Mouse (Mus musculus): ENCODE data around the gene Morf4l1. TPM values are rescaled to one million over a fixed set of nuclear protein-coding genes. Genes with fewer than 3 reads are reported as not detected.
A peak's percentile ranks its signal among the peaks of the same experiment; 100 is the strongest.

The Morf4l1 gene
- 527 and 556 TPM in 2 replicates for polyA plus RNA-seq (2014; fragmentation: Nextera tagmentation; extraction: Ambion mirVana)

GRCm38 (mm10) chr9:90114567-90115307 lies at the start of gene Morf4l1:
TSS of gene Morf4l1 (minus strand) at chr9:90114774.
- DNase-seq (ENCODE audit: low spot score), result peak; percentile 98

DNA sequence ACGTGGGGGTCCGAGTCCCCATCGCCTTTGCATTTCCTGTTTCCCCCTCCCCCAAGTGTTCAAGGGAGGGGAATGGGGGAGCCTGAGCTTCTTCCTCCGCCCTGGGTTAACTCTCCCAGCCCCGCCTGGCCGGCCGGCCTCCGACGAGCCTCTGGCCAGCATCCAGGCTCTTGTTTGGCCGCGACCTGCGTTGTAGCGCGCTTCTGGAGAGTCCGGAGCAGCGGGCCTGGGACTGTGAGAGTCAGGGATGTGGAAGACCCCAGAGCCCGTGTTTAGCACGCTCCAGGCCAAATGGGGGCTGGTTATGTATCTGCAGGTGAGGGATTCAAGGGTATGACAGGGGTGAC lies 49.1 kb upstream of the Morf4l1 start:
- Histone ChIP-seq H3K36me3 (replicated peaks; ENCODE audit: control insufficient read depth, insufficient read depth, low read depth, low read length) (no peaks in the 10 kb centered on the region), H3K9ac (replicated peaks; ENCODE audit: low read length) (peak overlapping the region; percentile 81), H3K27me3 (ENCODE audit: control insufficient read depth, insufficient read depth, low read length) (no peaks in the 10 kb centered on the region), H3K27ac (replicated peaks; ENCODE audit: low read depth, low read length) (peak overlapping the region; percentile 38; the same call in 1 of the 2 replicates), H3K9me3 (replicated peaks; ENCODE audit: control insufficient read depth, low read length) (no peaks in the 10 kb centered on the region), H3K4me3 (ENCODE audit: low read depth, low read length) (peak overlapping the region; percentile 68), H3K4me2 (ENCODE audit: low read depth, low read length) (peak overlapping the region; percentile 94), H3K4me1 (ENCODE audit: control insufficient read depth, insufficient read depth, low read length) (no peaks in the 10 kb centered on the region)
- ATAC-seq (replicated peaks; ENCODE audit: insufficient number of reproducible peaks, low FRiP score, low TSS enrichment, low read depth) (peak; percentile 40), DNase-seq (ENCODE audit: low spot score) (peak; percentile 62)
- WGBS, result under 1% methylated on average over 18 of the region's 18 CpGs

More at GRCm38 (mm10) chr9:90114567-90115307, at the start of gene Morf4l1:
- Histone ChIP-seq H3K4me1 (ENCODE audit: control insufficient read depth, insufficient read depth, low read length) (no peaks in the 10 kb centered on the region), H3K9ac (replicated peaks; ENCODE audit: low read length) (peak within 1 kb of the TSS; percentile 98), H3K36me3 (replicated peaks; ENCODE audit: control insufficient read depth, insufficient read depth, low read depth, low read length) (no peaks in the 10 kb centered on the region), H3K9me3 (replicated peaks; ENCODE audit: control insufficient read depth, low read length) (no peaks in the 10 kb centered on the region), H3K27ac (replicated peaks; ENCODE audit: low read depth, low read length) (peak within 1 kb of the TSS; percentile 97), H3K4me3 (ENCODE audit: low read depth, low read length) (peak within 1 kb of the TSS; percentile 94), H3K4me2 (ENCODE audit: low read depth, low read length) (peak within 1 kb of the TSS; percentile 72), H3K27me3 (ENCODE audit: control insufficient read depth, insufficient read depth, low read length) (no peaks in the 10 kb centered on the region)
- WGBS, result 1% methylated on average over 36 of the region's 40 CpGs
- ATAC-seq (replicated peaks; ENCODE audit: insufficient number of reproducible peaks, low FRiP score, low TSS enrichment, low read depth), result peak; percentile 99

DNA sequence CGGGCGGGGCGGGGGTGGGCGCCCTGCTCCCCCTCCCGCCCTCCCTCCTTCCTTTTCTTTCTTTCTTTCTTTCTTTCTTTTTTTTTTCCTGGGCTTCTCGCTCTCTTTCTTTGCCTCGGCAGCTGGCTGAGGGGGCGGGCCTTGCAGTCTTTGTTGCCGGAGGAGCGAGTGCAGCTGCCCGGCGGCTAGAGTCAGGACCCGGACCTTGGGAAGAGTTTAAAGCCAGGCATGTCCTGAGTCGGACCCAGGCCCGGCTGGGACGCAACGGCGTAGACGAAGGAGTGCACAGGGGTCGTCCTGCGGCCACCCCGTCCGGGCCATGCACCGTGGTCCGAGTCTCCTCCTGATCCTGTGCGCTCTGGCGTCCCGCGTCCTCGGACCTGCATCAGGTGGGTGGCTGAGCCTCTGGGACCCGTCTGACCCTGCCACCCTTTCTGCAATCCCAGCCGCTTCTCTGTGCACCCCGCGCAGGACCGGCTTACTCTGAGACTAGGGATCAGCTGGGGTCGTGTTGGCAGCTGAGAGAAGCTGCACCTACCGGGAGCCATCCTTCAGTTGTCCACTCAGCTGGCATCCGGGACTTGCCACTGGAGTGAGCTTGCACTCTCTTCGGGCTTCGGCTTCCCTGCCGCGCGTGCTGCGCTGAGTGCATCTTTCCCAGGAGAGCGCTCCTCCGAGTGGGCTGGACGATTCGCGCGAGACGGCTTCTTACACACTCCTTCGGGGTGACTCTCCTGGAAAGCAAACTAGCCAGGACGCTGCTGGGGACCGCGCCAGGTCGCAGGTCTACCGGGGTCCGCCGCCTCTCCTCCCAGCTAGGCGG lies 48.6 kb upstream of the Morf4l1 start, which contains the start of gene Adamts7:
TSS of gene Adamts7 (plus strand) at position 144 of the 823 bp plus-strand sequence.
- WGBS, result under 1% methylated on average over 54 of the region's 60 CpGs
- H3K27ac ChIP-seq (replicated peaks; ENCODE audit: low read depth, low read length), result peak within 1 kb of the TSS; percentile 38; the same call in 1 of the 2 replicates

GRCm38 (mm10) chr9:90162243-90162925 lies 47.8 kb upstream of the Morf4l1 start:
- Histone ChIP-seq H3K4me1 (ENCODE audit: control insufficient read depth, insufficient read depth, low read length) (no peaks in the 10 kb centered on the region), H3K27ac (replicated peaks; ENCODE audit: low read depth, low read length) (peak overlapping the region; percentile 38; the same call in 1 of the 2 replicates), H3K4me3 (ENCODE audit: low read depth, low read length) (peak overlapping the region; percentile 68), H3K9me3 (replicated peaks; ENCODE audit: control insufficient read depth, low read length) (no peaks in the 10 kb centered on the region), H3K36me3 (replicated peaks; ENCODE audit: control insufficient read depth, insufficient read depth, low read depth, low read length) (no peaks in the 10 kb centered on the region), H3K4me2 (ENCODE audit: low read depth, low read length) (peak overlapping the region; percentile 94), H3K9ac (replicated peaks; ENCODE audit: low read length) (peak overlapping the region; percentile 81), H3K27me3 (ENCODE audit: control insufficient read depth, insufficient read depth, low read length) (no peaks in the 10 kb centered on the region)
- ATAC-seq (replicated peaks; ENCODE audit: insufficient number of reproducible peaks, low FRiP score, low TSS enrichment, low read depth), result peak; percentile 84
- 13% methylated on average over 18 of the region's 29 CpGs for WGBS
- DNase-seq (ENCODE audit: low spot score), result peak; percentile 78

More for the DNA sequence above, 48.6 kb upstream of the Morf4l1 start, which contains the start of gene Adamts7:
- Histone ChIP-seq H3K4me1 (ENCODE audit: control insufficient read depth, insufficient read depth, low read length) (no peaks in the 10 kb centered on the region), H3K4me3 (ENCODE audit: low read depth, low read length) (peak within 1 kb of the TSS; percentile 68), H3K36me3 (replicated peaks; ENCODE audit: control insufficient read depth, insufficient read depth, low read depth, low read length) (no peaks in the 10 kb centered on the region), H3K9me3 (replicated peaks; ENCODE audit: control insufficient read depth, low read length) (no peaks in the 10 kb centered on the region), H3K27me3 (ENCODE audit: control insufficient read depth, insufficient read depth, low read length) (no peaks in the 10 kb centered on the region), H3K4me2 (ENCODE audit: low read depth, low read length) (peak within 1 kb of the TSS; percentile 94), H3K9ac (replicated peaks; ENCODE audit: low read length) (peak within 1 kb of the TSS; percentile 81)
- peak; percentile 82 for ATAC-seq (replicated peaks; ENCODE audit: insufficient number of reproducible peaks, low FRiP score, low TSS enrichment, low read depth)
- DNase-seq (ENCODE audit: low spot score), result peak; percentile 64

- DNase-seq (ENCODE audit: low spot score) (no peak), ATAC-seq (replicated peaks; ENCODE audit: insufficient number of reproducible peaks, low FRiP score, low TSS enrichment, low read depth) (no peak)
- no peak overlapping the region for H3K9ac ChIP-seq (replicated peaks; ENCODE audit: low read length)
- no peaks in the 10 kb centered on the region for H3K36me3 ChIP-seq (replicated peaks; ENCODE audit: control insufficient read depth, insufficient read depth, low read depth, low read length)
- H3K27ac ChIP-seq (replicated peaks; ENCODE audit: low read depth, low read length), result no peak overlapping the region
- no peaks in the 10 kb centered on the region for H3K9me3 ChIP-seq (replicated peaks; ENCODE audit: control insufficient read depth, low read length)
- WGBS, result 74% methylated on average over 5 of the region's 5 CpGs
- no peaks in the 10 kb centered on the region for H3K4me1 ChIP-seq (ENCODE audit: control insufficient read depth, insufficient read depth, low read length)
- H3K4me2 ChIP-seq (ENCODE audit: low read depth, low read length), result no peak overlapping the region
- H3K27me3 ChIP-seq (ENCODE audit: control insufficient read depth, insufficient read depth, low read length), result no peaks in the 10 kb centered on the region
- no peak overlapping the region for H3K4me3 ChIP-seq (ENCODE audit: low read depth, low read length)
Measured at GRCm38 (mm10) chr9:90146869-90147268, 32.3 kb upstream of the Morf4l1 start.

DNA sequence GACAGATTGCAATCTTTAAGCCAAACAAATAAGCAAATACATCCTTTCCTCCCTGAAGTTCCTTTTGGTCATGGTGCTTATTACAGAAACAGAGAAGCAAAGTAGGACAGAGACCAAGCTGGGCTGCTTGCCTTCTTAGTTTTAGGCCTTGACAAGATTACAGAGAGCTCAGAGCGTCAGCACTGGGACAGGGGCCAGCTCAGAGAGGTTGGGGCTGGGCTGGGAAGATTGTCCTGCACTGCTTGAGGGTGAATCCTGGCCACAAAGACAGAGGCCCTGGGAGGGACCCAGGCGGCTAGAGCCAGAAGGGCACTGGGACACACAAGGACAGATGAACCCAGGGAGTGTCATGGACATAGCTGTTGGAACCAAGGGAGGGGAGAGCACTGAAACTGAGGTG lies 31.2 kb upstream of the Morf4l1 start:
- H3K4me1 ChIP-seq (ENCODE audit: control insufficient read depth, insufficient read depth, low read length), result no peaks in the 10 kb centered on the region
- ATAC-seq (replicated peaks; ENCODE audit: insufficient number of reproducible peaks, low FRiP score, low TSS enrichment, low read depth) (no peak), DNase-seq (ENCODE audit: low spot score) (no peak)
- no peak overlapping the region for H3K4me3 ChIP-seq (ENCODE audit: low read depth, low read length)
- H3K27me3 ChIP-seq (ENCODE audit: control insufficient read depth, insufficient read depth, low read length), result no peaks in the 10 kb centered on the region
- 39% methylated on average over 2 of the region's 2 CpGs for WGBS
- no peaks in the 10 kb centered on the region for H3K36me3 ChIP-seq (replicated peaks; ENCODE audit: control insufficient read depth, insufficient read depth, low read depth, low read length)
- H3K9ac ChIP-seq (replicated peaks; ENCODE audit: low read length), result no peak overlapping the region
- H3K4me2 ChIP-seq (ENCODE audit: low read depth, low read length), result no peak overlapping the region
- H3K9me3 ChIP-seq (replicated peaks; ENCODE audit: control insufficient read depth, low read length), result no peaks in the 10 kb centered on the region
- no peak overlapping the region for H3K27ac ChIP-seq (replicated peaks; ENCODE audit: low read depth, low read length)

- no peak overlapping the region for H3K4me3 ChIP-seq (ENCODE audit: low read depth, low read length)
- 100% methylated on average over 1 of the region's 1 CpGs for WGBS
- no peak for DNase-seq (ENCODE audit: low spot score)
- H3K27ac ChIP-seq (replicated peaks; ENCODE audit: low read depth, low read length), result no peak overlapping the region
- H3K4me2 ChIP-seq (ENCODE audit: low read depth, low read length), result no peak overlapping the region
- no peaks in the 10 kb centered on the region for H3K27me3 ChIP-seq (ENCODE audit: control insufficient read depth, insufficient read depth, low read length)
- H3K9ac ChIP-seq (replicated peaks; ENCODE audit: low read length), result no peak overlapping the region
- H3K4me1 ChIP-seq (ENCODE audit: control insufficient read depth, insufficient read depth, low read length), result no peaks in the 10 kb centered on the region
- no peaks in the 10 kb centered on the region for H3K36me3 ChIP-seq (replicated peaks; ENCODE audit: control insufficient read depth, insufficient read depth, low read depth, low read length)
- no peak for ATAC-seq (replicated peaks; ENCODE audit: insufficient number of reproducible peaks, low FRiP score, low TSS enrichment, low read depth)
- no peaks in the 10 kb centered on the region for H3K9me3 ChIP-seq (replicated peaks; ENCODE audit: control insufficient read depth, low read length)
Measured at GRCm38 (mm10) chr9:90136678-90136965, 22.0 kb upstream of the Morf4l1 start.

Data from embryonic facial prominence, embryonic 11.5 days (tissue).